Mouse (Mus musculus): ENCODE data around the gene Tut7. TPM values are rescaled to one million over a fixed set of nuclear protein-coding genes. Genes with fewer than 3 reads are reported as not detected.

The Tut7 gene
- polyA plus RNA-seq, 1 experiment: 17.8 TPM

- H3ac ChIP-seq (ENCODE audit: control insufficient read depth, insufficient read length): no peak overlapping the region
- peak overlapping the region; percentile 95 for H3K4me3 ChIP-seq
- H3K27me3 ChIP-seq (ENCODE audit: control insufficient read depth, insufficient read depth, insufficient read length): no peaks in the 10 kb centered on the region
- TF ChIP-seq SRF (IDR thresholded peaks at IDR 0.05; ENCODE audit: control insufficient read depth, insufficient read length, low read depth) (no peak), TCF3 (IDR thresholded peaks at IDR 0.05; ENCODE audit: insufficient read length, low read depth) (no peak)
- H3K4me2 ChIP-seq (ENCODE audit: low read depth): peak overlapping the region; percentile 66
- peaks cover 27% of the 10 kb centered on the region for H3K36me3 ChIP-seq (ENCODE audit: control insufficient read depth, insufficient read depth)
- peaks cover 34% of the 10 kb centered on the region for H3K79me2 ChIP-seq (ENCODE audit: control insufficient read depth, insufficient read depth)
Measured at GRCm38 (mm10) chr13:59770847-59771246, 52.1 kb downstream of the Tut7 start.

DNA sequence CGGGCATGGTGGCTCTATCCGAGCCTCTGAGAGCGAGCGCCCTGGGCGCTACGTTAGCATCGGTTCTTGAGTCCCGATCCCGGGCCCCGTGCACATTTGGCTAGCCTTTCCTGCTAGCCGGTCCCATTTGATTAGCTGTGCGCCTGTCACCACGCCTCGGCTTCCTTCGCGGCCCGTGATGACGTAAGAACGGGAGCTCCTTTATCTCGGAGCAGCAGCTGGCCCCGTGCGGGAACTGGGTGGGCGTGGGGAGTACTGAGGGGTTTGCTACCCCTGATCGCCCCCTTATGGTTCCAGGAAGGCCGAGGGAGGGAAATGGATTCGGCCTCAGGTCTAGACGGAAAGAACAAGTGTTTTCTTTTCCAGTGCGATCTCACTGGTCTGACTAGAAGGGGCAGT, 52.8 kb downstream of the Tut7 start:
- TF ChIP-seq MAX (IDR thresholded peaks at IDR 0.05; ENCODE audit: low read depth): no peak
- no peak for TF ChIP-seq TCF3 (IDR thresholded peaks at IDR 0.05; ENCODE audit: insufficient read length, low read depth)
- TF ChIP-seq MYOG (IDR thresholded peaks at IDR 0.05; ENCODE audit: control insufficient read depth in 1 of 3, insufficient read depth in 1 of 3, insufficient read length in 2 of 3, low read depth in 2 of 3): peak in 1 of 3 experiments; percentile 86
- 0 out of 2 replicates have a peak, but pooled peaks have one; percentile 39 for TF ChIP-seq CEBPB (IDR thresholded peaks at IDR 0.05; ENCODE audit: insufficient read depth, poor library complexity, severe bottlenecking)
- TF ChIP-seq E2F4 (IDR thresholded peaks at IDR 0.05; ENCODE audit: insufficient read depth): no peak
- TF ChIP-seq REST (IDR thresholded peaks at IDR 0.05; ENCODE audit: insufficient read depth, insufficient read length): no peak
- TF ChIP-seq SRF (IDR thresholded peaks at IDR 0.05; ENCODE audit: control insufficient read depth, insufficient read length, low read depth): no peak
- peak; percentile 62 for TF ChIP-seq POLR2AphosphoS2 (IDR thresholded peaks at IDR 0.05; ENCODE audit: insufficient read length, low read depth)
- TF ChIP-seq MYOD1 (IDR thresholded peaks at IDR 0.05; ENCODE audit: control insufficient read depth in 1 of 3, insufficient read length in 2 of 3, low read depth in 2 of 3): peak in 2 of 3 experiments; percentile 49 to 75
- TF ChIP-seq TCF12 (IDR thresholded peaks at IDR 0.05; ENCODE audit: insufficient read depth, poor library complexity, severe bottlenecking): no peak
- no peak for TF ChIP-seq POLR2A (IDR thresholded peaks at IDR 0.05; ENCODE audit: insufficient read length, low read depth)
- TF ChIP-seq USF1 (IDR thresholded peaks at IDR 0.05; ENCODE audit: low read depth): no peak
- H3K27me3 ChIP-seq (ENCODE audit: control insufficient read depth, insufficient read depth, insufficient read length): no peaks in the 10 kb centered on the region
- H3ac ChIP-seq (ENCODE audit: control insufficient read depth, insufficient read length): peak overlapping the region; percentile 73
- H3K79me2 ChIP-seq (ENCODE audit: control insufficient read depth, insufficient read depth): peaks cover 39% of the 10 kb centered on the region
- peak overlapping the region; percentile 95 for H3K4me3 ChIP-seq
- H3K36me3 ChIP-seq (ENCODE audit: control insufficient read depth, insufficient read depth): peaks cover 20% of the 10 kb centered on the region
- H3K4me2 ChIP-seq (ENCODE audit: low read depth): peak overlapping the region; percentile 66

DNA sequence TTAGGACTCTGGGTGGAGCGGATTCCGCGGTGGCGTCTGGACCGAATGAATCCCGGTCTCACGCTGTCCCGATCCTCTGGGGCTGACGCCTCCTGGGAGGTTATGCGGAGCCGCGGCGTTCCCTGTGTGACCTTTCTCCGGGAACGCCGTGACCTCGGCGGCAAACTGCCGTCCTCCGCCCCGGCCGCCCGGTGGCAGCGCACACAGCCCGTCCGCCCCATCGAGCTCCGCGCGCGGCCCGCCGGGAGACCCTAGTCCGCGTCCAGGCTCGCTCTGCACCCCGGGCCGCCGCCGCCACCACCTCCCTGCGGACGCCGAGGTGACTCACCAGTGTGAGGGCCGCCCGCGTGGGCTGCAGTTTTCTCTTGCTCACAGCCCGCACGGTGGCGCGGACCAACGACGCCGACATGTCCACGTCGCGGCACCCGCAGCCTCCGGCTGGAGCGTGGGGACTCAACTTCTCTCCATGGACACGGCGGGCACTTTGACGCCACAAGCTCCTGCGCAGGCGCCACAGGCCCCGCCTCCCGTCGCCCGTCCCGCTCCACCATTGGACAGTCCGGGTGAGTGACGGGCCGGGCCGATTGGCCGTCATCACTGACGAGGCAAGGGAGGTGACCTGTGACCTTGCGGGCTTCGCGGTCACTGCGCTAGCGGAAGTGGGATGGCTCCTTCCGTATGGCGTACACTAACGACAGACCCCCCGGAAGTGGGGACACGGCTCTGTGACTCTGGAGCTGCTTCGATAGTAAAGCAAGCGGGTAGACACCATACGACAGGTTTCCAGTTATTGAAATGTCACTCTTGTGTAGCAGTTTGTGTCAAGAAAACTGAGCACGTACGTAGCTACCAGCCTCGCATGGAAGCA, 53.4 kb downstream of the Tut7 start, which contains the start of gene Isca1:
Gene Isca1 (minus strand): TSS at position 515 of the 868 bp plus-strand sequence.
- peak within 1 kb of the TSS; percentile 85 for H3K4me2 ChIP-seq (ENCODE audit: low read depth)
- no peak for TF ChIP-seq MYOD1 (IDR thresholded peaks at IDR 0.05; ENCODE audit: control insufficient read depth in 1 of 3, insufficient read length in 2 of 3, low read depth in 2 of 3)
- no peak for TF ChIP-seq TCF12 (IDR thresholded peaks at IDR 0.05; ENCODE audit: insufficient read depth, poor library complexity, severe bottlenecking)
- no peak for TF ChIP-seq TCF3 (IDR thresholded peaks at IDR 0.05; ENCODE audit: insufficient read length, low read depth)
- peak; percentile 82 for TF ChIP-seq POLR2A (IDR thresholded peaks at IDR 0.05; ENCODE audit: insufficient read length, low read depth)
- no peak for TF ChIP-seq MYOG (IDR thresholded peaks at IDR 0.05; ENCODE audit: control insufficient read depth in 1 of 3, insufficient read depth in 1 of 3, insufficient read length in 2 of 3, low read depth in 2 of 3)
- TF ChIP-seq MAX (IDR thresholded peaks at IDR 0.05; ENCODE audit: low read depth): no peak
- TF ChIP-seq E2F4 (IDR thresholded peaks at IDR 0.05; ENCODE audit: insufficient read depth): no peak
- peak; percentile 56 for TF ChIP-seq POLR2AphosphoS2 (IDR thresholded peaks at IDR 0.05; ENCODE audit: insufficient read length, low read depth)
- no peak for TF ChIP-seq CEBPB (IDR thresholded peaks at IDR 0.05; ENCODE audit: insufficient read depth, poor library complexity, severe bottlenecking)
- peak; percentile 50 for TF ChIP-seq SRF (IDR thresholded peaks at IDR 0.05; ENCODE audit: control insufficient read depth, insufficient read length, low read depth)
- TF ChIP-seq REST (IDR thresholded peaks at IDR 0.05; ENCODE audit: insufficient read depth, insufficient read length): peak; percentile 38
- no peak for TF ChIP-seq USF1 (IDR thresholded peaks at IDR 0.05; ENCODE audit: low read depth)
- H3K36me3 ChIP-seq (ENCODE audit: control insufficient read depth, insufficient read depth): peaks cover 18% of the 10 kb centered on the region
- H3K27me3 ChIP-seq (ENCODE audit: control insufficient read depth, insufficient read depth, insufficient read length): no peaks in the 10 kb centered on the region
- H3ac ChIP-seq (ENCODE audit: control insufficient read depth, insufficient read length): peak within 1 kb of the TSS; percentile 73
- H3K4me3 ChIP-seq: peak within 1 kb of the TSS; percentile 95
- peaks cover 39% of the 10 kb centered on the region for H3K79me2 ChIP-seq (ENCODE audit: control insufficient read depth, insufficient read depth)

DNA sequence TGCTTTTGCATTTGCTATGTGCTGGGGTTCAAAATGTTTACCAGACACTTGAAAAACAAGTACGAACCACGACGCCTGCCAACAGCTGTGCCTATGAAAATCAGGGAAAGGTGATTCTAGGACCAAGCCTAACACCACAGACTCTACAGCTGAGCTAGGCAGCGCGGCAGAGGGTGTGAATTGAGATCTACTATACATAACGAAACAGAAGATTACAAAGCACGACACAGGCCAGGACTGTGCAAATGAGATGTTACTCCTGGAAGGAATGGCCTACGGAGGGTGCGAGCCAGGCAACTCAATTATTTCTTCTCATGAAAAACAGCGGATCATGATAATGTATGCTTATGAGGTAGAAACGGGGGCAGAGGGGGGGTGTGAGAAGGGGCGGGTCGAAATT, 54.4 kb downstream of the Tut7 start:
- Histone ChIP-seq H3ac (ENCODE audit: control insufficient read depth, insufficient read length) (peak overlapping the region; percentile 73), H3K27me3 (ENCODE audit: control insufficient read depth, insufficient read depth, insufficient read length) (no peaks in the 10 kb centered on the region), H3K4me2 (ENCODE audit: low read depth) (peak overlapping the region; percentile 85), H3K36me3 (ENCODE audit: control insufficient read depth, insufficient read depth) (peaks cover 18% of the 10 kb centered on the region), H3K4me3 (peak overlapping the region; percentile 95), H3K79me2 (ENCODE audit: control insufficient read depth, insufficient read depth) (peaks cover 48% of the 10 kb centered on the region)
- TF ChIP-seq POLR2AphosphoS2 (IDR thresholded peaks at IDR 0.05; ENCODE audit: insufficient read length, low read depth) (no peak), USF1 (IDR thresholded peaks at IDR 0.05; ENCODE audit: low read depth) (no peak), MYOD1 (IDR thresholded peaks at IDR 0.05; ENCODE audit: control insufficient read depth in 1 of 3, insufficient read length in 2 of 3, low read depth in 2 of 3) (no peak), TCF3 (IDR thresholded peaks at IDR 0.05; ENCODE audit: insufficient read length, low read depth) (no peak), TCF12 (IDR thresholded peaks at IDR 0.05; ENCODE audit: insufficient read depth, poor library complexity, severe bottlenecking) (no peak), CEBPB (IDR thresholded peaks at IDR 0.05; ENCODE audit: insufficient read depth, poor library complexity, severe bottlenecking) (no peak), REST (IDR thresholded peaks at IDR 0.05; ENCODE audit: insufficient read depth, insufficient read length) (no peak)

All from myocyte (in vitro differentiated cells).